Mouse (Mus musculus): ENCODE measurements around the gene Cpz.

- TF ChIP-seq EP300 (optimal IDR thresholded peaks at IDR 0.05) (no peak), CTCF (IDR thresholded peaks at IDR 0.05; ENCODE audit: low read depth) (no peak)
Measured at GRCm38 (mm10) chr5:35494773-35495390, 30.6 kb downstream of the Cpz start.
